Mouse (Mus musculus) heart, adult 2 months (tissue): Measurements from ENCODE around the gene Esrp2.

Experiments used
- CTCF ChIP-seq: fragments of 200-600 bp; IDR thresholded peaks from 2 replicates; pipeline ENCODE4 v1.8.1; 2022; ENCODE audit warnings: antibody characterized with exemption, mild to moderate bottlenecking, moderate library complexity
- EP300 ChIP-seq: fragments of 200-500 bp; IDR thresholded peaks from 2 replicates; pipeline ENCODE4 v1.6.1; 2011; ENCODE audit warnings: low read depth, low read length, control low read depth; ENCODE audit not compliant: insufficient read depth

DNA sequence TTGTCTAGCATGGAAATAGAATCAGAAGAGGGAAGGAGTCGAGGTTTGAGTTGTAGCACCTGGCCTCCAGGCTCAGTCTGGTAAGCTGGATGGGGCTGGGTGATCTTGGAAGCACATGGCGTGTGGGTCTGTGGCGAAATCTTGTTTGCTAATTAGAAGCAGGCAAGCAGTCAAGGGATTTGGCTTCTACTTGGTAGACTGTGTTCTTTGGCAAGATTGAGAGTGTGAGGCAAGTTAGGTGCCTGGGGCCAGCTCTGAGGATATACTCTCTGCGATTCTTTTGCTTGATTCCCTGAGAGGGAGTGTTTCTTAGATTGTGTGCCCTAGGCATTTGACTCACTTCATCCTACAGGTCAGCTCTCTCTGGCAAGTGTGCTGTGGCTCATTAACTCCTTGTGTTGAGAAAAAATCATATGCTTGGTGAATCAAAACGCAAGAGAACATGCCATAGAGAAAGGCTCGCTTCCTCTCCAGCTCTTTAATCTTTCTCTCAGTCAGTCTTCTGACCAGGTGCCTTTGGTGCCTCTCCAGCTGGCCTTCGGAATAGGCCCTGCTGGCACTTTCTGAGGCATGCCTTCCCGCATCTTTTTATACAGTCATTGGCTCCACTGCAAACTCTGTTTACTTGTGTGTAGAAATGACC, 49.0 kb upstream of the Esrp2 start:
- TF ChIP-seq CTCF (no peak), EP300 (peak; percentile 70; the same call in 1 of the 2 replicates)
